Mouse (Mus musculus) kidney, adult 18-20 months (tissue): ENCODE results near the gene Gabarapl1.

ENCODE experiments used
- DNase-seq: peaks from one replicate; pipeline ENCODE4 v3.0.0; 2021

The Gabarapl1 gene

DNA sequence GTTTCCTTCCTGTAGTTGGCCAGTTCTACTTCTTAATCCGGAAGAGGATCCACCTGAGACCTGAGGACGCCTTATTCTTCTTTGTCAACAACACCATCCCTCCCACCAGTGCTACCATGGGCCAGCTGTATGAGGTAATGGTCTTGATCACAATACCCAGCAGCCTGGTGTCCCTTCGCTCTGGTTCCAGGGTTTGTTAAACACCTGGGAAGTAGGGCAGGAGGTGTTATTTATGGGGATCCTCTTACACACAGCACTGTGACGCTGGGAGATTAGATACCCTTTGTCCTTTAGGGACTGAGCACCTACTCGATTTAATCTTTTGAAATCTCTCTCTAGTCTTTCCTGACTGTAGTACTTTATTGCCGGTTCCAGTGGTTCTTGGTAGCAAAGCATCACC, 5.6 kb downstream of the Gabarapl1 start:
- no peak for DNase-seq

GRCm38 (mm10) chr6:129541931-129542330, 9.0 kb downstream of the Gabarapl1 start:
- no peak for DNase-seq

- no peak for DNase-seq
Observed at GRCm38 (mm10) chr6:129542540-129542939, 9.6 kb downstream of the Gabarapl1 start.

GRCm38 (mm10) chr6:129543709-129544606, 11.0 kb downstream of the Gabarapl1 start:
- peak; percentile 83 for DNase-seq

- no peak for DNase-seq
Observed at GRCm38 (mm10) chr6:129547277-129547676, 14.3 kb downstream of the Gabarapl1 start.

GRCm38 (mm10) chr6:129548009-129548408, 15.0 kb downstream of the Gabarapl1 start:
- DNase-seq, result no peak

- DNase-seq, result no peak
Observed at GRCm38 (mm10) chr6:129557298-129558023, 24.5 kb downstream of the Gabarapl1 start.

DNA sequence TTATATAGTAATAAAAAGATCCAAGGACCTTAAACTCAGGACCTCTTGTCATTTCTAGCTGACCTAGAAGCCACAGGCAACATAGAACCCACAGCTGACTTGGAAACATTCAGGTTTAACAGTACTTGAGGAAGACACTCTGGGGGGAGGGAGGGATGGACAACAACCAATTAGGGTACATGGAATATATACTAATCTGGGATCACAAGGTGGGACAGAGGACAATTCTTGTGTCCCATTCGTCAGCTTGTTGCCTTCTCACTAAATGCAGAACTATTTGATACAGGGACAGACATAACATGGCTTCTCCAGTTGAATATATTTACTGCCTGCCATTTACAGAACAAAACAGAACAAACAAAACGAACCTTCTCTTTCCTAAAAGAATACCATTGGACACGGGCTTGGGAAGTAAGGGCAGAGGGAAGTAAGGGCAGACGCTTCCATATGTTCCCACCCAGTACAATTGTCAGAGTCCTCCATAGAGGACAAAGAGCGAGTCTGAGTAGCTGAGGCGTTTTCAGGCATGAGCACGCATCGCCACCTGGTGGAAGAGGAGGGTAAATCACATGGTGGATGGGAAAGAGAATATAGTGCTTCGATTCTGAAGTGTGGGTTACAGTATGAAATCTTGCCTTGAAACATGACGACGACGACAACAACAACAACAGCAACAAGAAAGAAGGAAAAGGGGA, 26.1 kb downstream of the Gabarapl1 start:
- DNase-seq, result peak; percentile 77

DNA sequence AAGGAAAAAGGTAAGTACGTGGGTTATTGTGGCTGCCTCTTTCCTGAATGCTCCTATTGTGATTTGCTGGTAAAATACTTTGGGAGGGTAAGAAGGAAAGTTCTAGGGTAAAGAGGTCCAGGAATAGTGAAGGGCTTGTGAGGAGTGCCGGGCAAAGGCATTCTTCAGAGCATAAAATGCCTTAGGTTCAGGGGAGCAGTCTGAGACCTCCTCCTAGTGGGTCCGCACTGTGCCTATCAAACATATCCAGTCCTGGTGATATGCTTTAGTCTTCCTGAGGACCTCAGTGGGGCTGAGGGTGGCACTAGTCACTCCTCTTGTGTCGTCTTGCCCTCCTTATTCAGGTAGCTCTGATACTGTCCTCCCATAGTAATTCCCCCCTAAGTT, 26.7 kb downstream of the Gabarapl1 start:
- DNase-seq, result no peak

DNA sequence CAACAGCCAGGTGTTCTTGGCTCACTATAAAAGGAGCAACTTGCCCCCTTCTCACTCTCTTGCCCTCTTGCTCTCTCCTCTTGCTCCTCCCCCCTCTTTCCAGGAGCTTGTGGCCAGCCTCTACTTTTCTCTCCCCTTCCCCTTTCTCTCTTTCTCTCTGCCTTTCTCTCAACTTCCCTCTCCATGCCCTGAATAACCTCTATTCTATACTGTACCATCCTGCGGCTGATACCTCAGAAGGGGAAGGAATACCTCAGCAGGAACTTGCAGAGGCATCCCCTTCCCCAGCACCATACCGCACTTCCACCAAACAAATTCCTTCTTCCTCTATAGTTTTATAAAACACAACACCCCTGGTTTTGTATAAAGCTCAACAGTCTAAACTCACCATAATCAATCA, 32.3 kb downstream of the Gabarapl1 start:
- DNase-seq, result no peak

DNA sequence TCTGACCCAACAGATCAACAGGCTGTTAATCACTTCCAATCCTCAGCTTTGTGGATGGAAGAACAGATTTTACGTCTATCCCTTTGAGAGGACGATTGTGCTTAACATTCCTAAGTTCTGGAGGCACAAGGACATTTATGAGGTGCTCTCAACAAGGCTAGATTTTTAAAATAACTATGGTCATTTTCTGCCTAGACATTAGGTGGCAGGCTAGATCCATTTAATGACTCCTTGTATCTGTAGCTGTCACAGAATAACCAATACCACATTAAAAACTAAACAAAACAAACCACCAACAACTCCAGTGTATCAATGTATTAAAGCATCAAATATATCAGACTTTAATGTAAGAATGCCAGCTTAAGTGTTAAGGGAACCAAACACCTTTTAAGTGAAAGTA, 42.4 kb downstream of the Gabarapl1 start:
- DNase-seq, result no peak

DNA sequence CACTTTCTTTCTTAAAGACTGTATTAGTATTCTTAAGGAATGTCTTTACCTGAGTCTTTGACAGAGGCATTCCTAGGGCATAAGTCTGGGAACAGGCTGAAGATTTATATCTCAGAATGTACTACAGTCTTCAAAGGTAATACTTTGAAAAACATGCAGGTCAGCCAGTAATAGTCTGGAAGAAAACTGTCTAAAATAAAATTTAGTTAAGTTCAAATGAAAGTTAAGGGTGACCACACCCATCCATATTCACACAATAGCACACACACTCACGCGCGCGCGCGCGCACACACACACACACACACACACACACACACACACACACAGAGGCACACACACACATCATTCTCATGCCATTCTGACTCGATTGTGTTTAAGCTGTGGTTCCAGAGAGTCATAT, 44.6 kb downstream of the Gabarapl1 start, which contains the start of gene Klre1:
TSS of gene Klre1 (plus strand) at position 301 of the 400 bp plus-strand sequence.
- DNase-seq, result no peak

DNA sequence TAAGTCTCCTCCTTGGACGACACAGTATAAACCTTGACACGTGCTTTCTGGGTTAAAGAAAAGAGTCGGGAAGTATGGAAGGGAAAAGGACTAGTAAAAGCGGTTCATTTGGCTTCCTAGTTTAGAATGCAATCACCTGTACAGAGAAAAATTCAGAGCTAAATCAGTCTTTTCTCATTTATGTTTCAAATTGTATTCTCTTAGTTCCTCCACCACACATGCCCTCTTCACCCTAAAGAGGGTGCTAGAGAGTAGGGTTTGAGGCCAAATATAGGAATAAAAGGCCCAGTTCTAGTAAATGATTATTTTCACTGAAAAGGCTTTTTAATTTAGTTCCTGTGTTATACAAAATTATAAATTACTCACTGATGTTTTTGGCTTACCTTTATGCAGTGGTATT, 48.3 kb downstream of the Gabarapl1 start:
- DNase-seq, result no peak

- no peak for DNase-seq
Observed at GRCm38 (mm10) chr6:129581896-129582295, 48.9 kb downstream of the Gabarapl1 start.

DNA sequence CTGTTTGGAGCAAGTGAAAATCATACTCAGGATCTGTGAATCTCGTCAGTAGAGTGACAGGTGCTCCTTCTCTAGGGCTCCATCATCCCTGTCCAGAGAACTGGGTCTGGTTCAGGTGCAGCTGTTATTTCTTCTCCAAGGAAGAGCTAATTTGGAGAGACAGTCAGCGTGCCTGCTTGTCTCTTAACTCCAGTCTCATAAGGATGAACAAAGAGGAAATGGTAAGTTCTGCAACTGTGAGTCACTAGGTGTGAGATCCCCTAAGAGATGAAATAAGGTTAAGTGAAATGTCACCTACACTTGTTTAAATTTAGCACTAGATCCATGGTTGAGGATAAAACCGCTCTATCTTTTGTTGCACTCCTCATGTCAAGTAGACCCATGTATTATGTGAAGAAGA, 50.1 kb downstream of the Gabarapl1 start:
- DNase-seq, result no peak

GRCm38 (mm10) chr6:129591508-129591907, 58.5 kb downstream of the Gabarapl1 start, which contains the start of gene Klrd1:
Klrd1 (plus strand) TSS chr6:129591782.
- no peak for DNase-seq
